Mouse (Mus musculus) myocyte (in vitro differentiated cells): Measurements from ENCODE around the gene Olfr855. TPM values are rescaled to one million over a fixed set of nuclear protein-coding genes. Genes with fewer than 3 reads are reported as not detected.

Experiments
- H3K27me3 ChIP-seq: one replicate; pipeline ENCODE4 v1.6.1; 2011; ENCODE audit not compliant: control insufficient read depth, insufficient read depth, insufficient read length
- H3K36me3 ChIP-seq: one replicate; pipeline ENCODE4 v1.6.1; 2011; ENCODE audit not compliant: control insufficient read depth, insufficient read depth
- H3K4me2 ChIP-seq: one replicate; pipeline ENCODE4 v1.6.1; 2011; ENCODE audit warnings: low read depth, control low read depth
- H3K4me3 ChIP-seq: one replicate; pipeline ENCODE4 v1.5.1; 2011; ENCODE audit warnings: mild to moderate bottlenecking, control low read depth, moderate library complexity
- H3K79me2 ChIP-seq: one replicate; pipeline ENCODE4 v1.6.1; 2011; ENCODE audit not compliant: control insufficient read depth, insufficient read depth
- H3ac ChIP-seq: one replicate; pipeline ENCODE4 v1.6.1; 2011; ENCODE audit not compliant: control insufficient read depth, insufficient read length
- CEBPB ChIP-seq: IDR thresholded peaks from 2 replicates; pipeline ENCODE4 v1.6.1; 2011; ENCODE audit warnings: mild to moderate bottlenecking, moderate library complexity; ENCODE audit not compliant: poor library complexity, insufficient read depth, severe bottlenecking
- E2F4 ChIP-seq: IDR thresholded peaks from one replicate; pipeline ENCODE4 v1.6.1; 2011; ENCODE audit warnings: mild to moderate bottlenecking, control low read depth, moderate library complexity; ENCODE audit not compliant: insufficient read depth
- MAX ChIP-seq: IDR thresholded peaks from one replicate; pipeline ENCODE4 v1.6.1; 2011; ENCODE audit warnings: low read depth, mild to moderate bottlenecking, control low read depth
- MYOD1 ChIP-seq, 3 experiments: IDR thresholded peaks; one replicate each; pipeline ENCODE4 v1.6.1; 2011; ENCODE audit warnings: control low read depth in 2 of 3, low read depth in 2 of 3, mild to moderate bottlenecking in 2 of 3, moderate library complexity in 1 of 3; ENCODE audit not compliant: insufficient read length in 2 of 3, control insufficient read depth in 1 of 3
- MYOG ChIP-seq, 3 experiments: IDR thresholded peaks; one replicate each; pipeline ENCODE4 v1.6.1; 2011; ENCODE audit warnings: control low read depth in 2 of 3, low read depth in 2 of 3, mild to moderate bottlenecking in 2 of 3; ENCODE audit not compliant: insufficient read length in 2 of 3, control insufficient read depth in 1 of 3, insufficient read depth in 1 of 3
- POLR2A ChIP-seq: IDR thresholded peaks from one replicate; pipeline ENCODE4 v1.6.1; 2011; ENCODE audit warnings: low read depth, mild to moderate bottlenecking, control low read depth, moderate library complexity; ENCODE audit not compliant: insufficient read length
- POLR2AphosphoS2 ChIP-seq: IDR thresholded peaks from one replicate; pipeline ENCODE4 v1.6.1; 2011; ENCODE audit warnings: low read depth, control low read depth; ENCODE audit not compliant: insufficient read length
- REST ChIP-seq: IDR thresholded peaks from one replicate; pipeline ENCODE4 v1.6.1; 2011; ENCODE audit warnings: mild to moderate bottlenecking, control low read depth, moderate library complexity; ENCODE audit not compliant: insufficient read depth, insufficient read length
- SRF ChIP-seq: IDR thresholded peaks from one replicate; pipeline ENCODE4 v1.6.1; 2011; ENCODE audit warnings: low read depth; ENCODE audit not compliant: control insufficient read depth, insufficient read length
- TCF12 ChIP-seq: IDR thresholded peaks from one replicate; pipeline ENCODE4 v1.6.1; 2011; ENCODE audit warnings: mild to moderate bottlenecking, control low read depth; ENCODE audit not compliant: poor library complexity, insufficient read depth, severe bottlenecking
- TCF3 ChIP-seq: IDR thresholded peaks from one replicate; pipeline ENCODE4 v1.6.1; 2011; ENCODE audit warnings: low read depth, control low read depth; ENCODE audit not compliant: insufficient read length
- USF1 ChIP-seq: IDR thresholded peaks from one replicate; pipeline ENCODE4 v1.6.1; 2011; ENCODE audit warnings: low read depth, mild to moderate bottlenecking, control low read depth, moderate library complexity
- polyA plus RNA-seq: library from polyadenylated mRNA; unstranded; fragments of >200 nt; fragmentation: generic; extraction: Trizol; gene quantifications from one replicate; pipeline ENCODE4 v1.2.1, GENCODE M21; 2012; ENCODE audit warnings: missing spikeins

The Olfr855 gene
- polyA plus RNA-seq, 1 experiment, result not detected

GRCm38 (mm10) chr9:19621843-19622822 lies 39.7 kb downstream of the Olfr855 start, which contains the start of gene Zfp317:
Gene Zfp317, plus strand, starts transcription at chr9:19622102.
- Histone ChIP-seq H3K36me3 (peaks cover 11% of the 10 kb centered on the region), H3K4me3 (peak within 1 kb of the TSS; percentile 54), H3K79me2 (peaks cover 47% of the 10 kb centered on the region), H3K27me3 (no peaks in the 10 kb centered on the region), H3ac (peak within 1 kb of the TSS; percentile 58), H3K4me2 (peak within 1 kb of the TSS; percentile 58)
- TF ChIP-seq E2F4 (no peak), MYOD1 (IDR thresholded peaks at IDR 0.05; ENCODE audit: control insufficient read depth in 1 of 3, insufficient read length in 2 of 3, low read depth in 2 of 3) (no peak), MYOG (IDR thresholded peaks at IDR 0.05; ENCODE audit: control insufficient read depth in 1 of 3, insufficient read depth in 1 of 3, insufficient read length in 2 of 3, low read depth in 2 of 3) (no peak), SRF (no peak), MAX (peak; percentile 35), TCF3 (no peak), TCF12 (no peak), POLR2A (peak; percentile 76), POLR2AphosphoS2 (peak; percentile 85), CEBPB (no peak), USF1 (peak; percentile 83)

DNA sequence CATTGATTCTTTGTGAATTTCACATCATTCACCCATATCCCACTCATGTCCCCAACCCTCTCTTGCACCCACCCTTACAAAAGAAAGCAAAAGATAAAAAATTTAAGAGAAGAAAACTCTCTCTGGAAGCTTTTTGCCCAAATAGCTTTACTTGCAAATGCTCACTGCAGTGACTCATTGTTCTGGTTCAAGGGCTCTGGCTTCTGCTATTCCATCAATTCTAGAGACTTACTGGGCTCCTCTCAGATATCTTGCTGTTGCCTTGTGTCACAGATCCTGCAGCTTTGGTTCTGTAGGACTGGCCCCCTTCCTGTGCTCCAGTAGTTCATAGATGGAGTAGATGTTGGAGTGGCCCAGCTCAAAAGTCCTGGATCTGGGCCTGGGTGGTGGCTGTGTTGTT lies 47.2 kb downstream of the Olfr855 start:
- Histone ChIP-seq H3K4me3 (no peak overlapping the region), H3K79me2 (peaks cover 23% of the 10 kb centered on the region), H3K36me3 (peaks cover 31% of the 10 kb centered on the region), H3K27me3 (no peaks in the 10 kb centered on the region), H3K4me2 (no peak overlapping the region), H3ac (no peak overlapping the region)
- TF ChIP-seq MAX, result no peak
- no peak for TF ChIP-seq TCF12
- no peak for TF ChIP-seq POLR2AphosphoS2
- no peak for TF ChIP-seq SRF
- no peak for TF ChIP-seq POLR2A
- no peak for TF ChIP-seq CEBPB
- TF ChIP-seq E2F4, result no peak
- no peak for TF ChIP-seq MYOD1 (IDR thresholded peaks at IDR 0.05; ENCODE audit: control insufficient read depth in 1 of 3, insufficient read length in 2 of 3, low read depth in 2 of 3)
- TF ChIP-seq TCF3, result no peak
- no peak for TF ChIP-seq REST
- no peak for TF ChIP-seq USF1
- TF ChIP-seq MYOG (IDR thresholded peaks at IDR 0.05; ENCODE audit: control insufficient read depth in 1 of 3, insufficient read depth in 1 of 3, insufficient read length in 2 of 3, low read depth in 2 of 3), result no peak

Other genes starting within 250 kb of the Olfr855 start
- not detected for gene Olfr845, start 246.2 kb upstream of the Olfr855 start, polyA plus RNA-seq
- gene Olfr846, start 218.6 kb upstream of the Olfr855 start, polyA plus RNA-seq, result not detected
- gene Olfr847, start 203.9 kb upstream of the Olfr855 start, polyA plus RNA-seq, result 0.02 TPM
- not detected for gene Olfr849, start 142.4 kb upstream of the Olfr855 start, polyA plus RNA-seq
- gene Olfr850, start 104.4 kb upstream of the Olfr855 start, polyA plus RNA-seq, result not detected
- not detected for gene Olfr851, start 89.3 kb upstream of the Olfr855 start, polyA plus RNA-seq
- gene Olfr853, start 41.5 kb upstream of the Olfr855 start, polyA plus RNA-seq, result not detected
- not detected for gene Olfr854, start 15.2 kb upstream of the Olfr855 start, polyA plus RNA-seq
- 5.9 TPM for gene Zfp317, start 39.5 kb downstream of the Olfr855 start, polyA plus RNA-seq
- gene Olfr857, start 126.8 kb downstream of the Olfr855 start, polyA plus RNA-seq, result not detected
- not detected for gene Olfr58, start 197.7 kb downstream of the Olfr855 start, polyA plus RNA-seq
- gene Olfr859, start 222.3 kb downstream of the Olfr855 start, polyA plus RNA-seq, result not detected